Mouse (Mus musculus): ENCODE measurements at regions not wholly inside any gene's neighbourhood (a gene's known extent, or its start where the extent isn't known, plus 50 kb on each side); places are given as distances from the start of the nearest gene placed in this dataset.
A peak's percentile ranks its signal among the peaks of the same experiment; 100 is the strongest.

DNA sequence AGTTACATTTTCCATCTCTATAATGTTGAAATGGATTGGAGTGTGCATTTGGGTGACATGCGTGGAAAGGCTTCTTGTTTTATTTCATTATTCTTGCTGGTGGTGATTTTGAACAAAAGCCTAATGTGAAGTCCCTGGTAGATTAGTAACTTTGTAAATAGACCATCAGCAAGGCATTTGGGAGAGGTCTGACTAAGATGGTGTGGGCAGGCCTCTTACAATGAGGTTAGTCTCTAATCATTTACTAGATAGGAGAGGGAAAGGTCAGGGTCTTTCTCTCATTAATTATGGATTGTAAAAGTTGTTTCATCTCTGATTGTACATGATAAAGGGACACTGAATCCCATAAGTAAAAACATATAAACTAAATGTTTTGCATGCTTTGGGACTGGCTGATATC is 306.0 kb upstream of the Robo2 start:
- WGBS, result 94% methylated on average over 1 of the region's 1 CpGs
- DNase-seq (ENCODE audit: low spot score) (no peak), ATAC-seq (ENCODE audit: insufficient read depth, low read depth) (no peak)
- Histone ChIP-seq H3K36me3 (replicated peaks; ENCODE audit: control insufficient read depth, insufficient read depth, low read length) (no peaks in the 10 kb centered on the region), H3K4me2 (ENCODE audit: low read depth, low read length) (no peak overlapping the region), H3K27ac (ENCODE audit: low read depth) (no peak overlapping the region), H3K4me1 (ENCODE audit: control insufficient read depth, insufficient read depth) (peaks cover 3% of the 10 kb centered on the region; the same call in 1 of the 2 replicates), H3K9me3 (replicated peaks; ENCODE audit: control insufficient read depth, low read length) (no peaks in the 10 kb centered on the region), H3K4me3 (ENCODE audit: low read depth, low read length) (no peak overlapping the region), H3K9ac (replicated peaks; ENCODE audit: low read depth, low read length) (no peak overlapping the region), H3K27me3 (ENCODE audit: control insufficient read depth, insufficient read depth, low read length) (no peaks in the 10 kb centered on the region)
- no peak for TF ChIP-seq EP300 (IDR thresholded peaks at IDR 0.05; ENCODE audit: low read depth)
- TF ChIP-seq CTCF (IDR thresholded peaks at IDR 0.05; ENCODE audit: low read depth), result no peak

DNA sequence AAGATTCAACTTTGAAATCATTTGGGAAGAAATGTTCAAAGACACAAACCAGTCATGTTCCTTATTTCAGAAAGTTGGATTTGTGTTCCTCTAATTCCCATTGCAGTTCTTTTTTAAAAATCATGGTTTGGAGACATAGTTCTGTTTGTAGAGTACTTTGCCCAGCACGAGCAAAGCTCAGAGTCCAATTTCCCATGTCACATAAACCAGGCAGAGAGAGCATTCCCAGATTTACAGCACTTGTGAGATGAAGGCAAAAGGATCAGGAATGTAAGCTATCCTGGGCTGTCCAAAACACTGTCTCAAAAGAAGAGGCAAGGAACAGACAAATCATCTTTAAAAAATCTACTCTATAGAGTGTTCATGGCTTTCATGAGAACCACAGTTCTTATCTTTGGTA is 303.3 kb upstream of the Robo2 start:
- Histone ChIP-seq H3K4me2 (ENCODE audit: low read depth, low read length) (no peak overlapping the region), H3K9me3 (replicated peaks; ENCODE audit: control insufficient read depth, low read length) (no peaks in the 10 kb centered on the region), H3K4me3 (ENCODE audit: low read depth, low read length) (no peak overlapping the region), H3K27ac (ENCODE audit: low read depth) (no peak overlapping the region), H3K4me1 (ENCODE audit: control insufficient read depth, insufficient read depth) (peaks cover 3% of the 10 kb centered on the region; the same call in 1 of the 2 replicates), H3K36me3 (replicated peaks; ENCODE audit: control insufficient read depth, insufficient read depth, low read length) (no peaks in the 10 kb centered on the region), H3K27me3 (ENCODE audit: control insufficient read depth, insufficient read depth, low read length) (no peaks in the 10 kb centered on the region), H3K9ac (replicated peaks; ENCODE audit: low read depth, low read length) (no peak overlapping the region)
- WGBS, result 51% methylated on average over 1 of the region's 1 CpGs
- DNase-seq (ENCODE audit: low spot score) (no peak), ATAC-seq (ENCODE audit: insufficient read depth, low read depth) (no peak)
- TF ChIP-seq CTCF (IDR thresholded peaks at IDR 0.05; ENCODE audit: low read depth) (no peak), EP300 (IDR thresholded peaks at IDR 0.05; ENCODE audit: low read depth) (no peak)

DNA sequence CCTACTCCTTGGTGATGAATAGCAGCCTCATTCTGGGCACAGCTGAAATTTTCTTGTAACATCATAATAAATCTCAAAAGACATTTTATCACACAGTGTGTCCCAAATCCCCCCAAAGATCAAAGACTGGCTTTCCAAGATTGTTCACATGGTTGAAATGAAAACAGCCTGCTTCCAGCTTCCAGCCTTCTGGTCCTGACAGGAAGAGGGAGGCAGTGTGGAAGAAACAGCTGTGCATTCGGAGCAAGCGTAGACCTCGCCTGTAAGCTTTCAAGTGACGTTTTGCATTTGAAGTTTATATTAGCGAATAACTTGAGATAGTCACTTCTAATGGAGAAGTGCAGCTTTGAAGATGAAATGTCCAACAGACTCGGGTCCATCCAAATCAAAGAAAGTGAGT is 300.9 kb upstream of the Robo2 start:
- no peak overlapping the region for H3K4me3 ChIP-seq (ENCODE audit: low read depth, low read length)
- 59% methylated on average over 6 of the region's 6 CpGs for WGBS
- DNase-seq (ENCODE audit: low spot score) (no peak), ATAC-seq (ENCODE audit: insufficient read depth, low read depth) (no peak)
- no peak overlapping the region for H3K9ac ChIP-seq (replicated peaks; ENCODE audit: low read depth, low read length)
- no peaks in the 10 kb centered on the region for H3K9me3 ChIP-seq (replicated peaks; ENCODE audit: control insufficient read depth, low read length)
- no peak overlapping the region for H3K27ac ChIP-seq (ENCODE audit: low read depth)
- no peaks in the 10 kb centered on the region for H3K36me3 ChIP-seq (replicated peaks; ENCODE audit: control insufficient read depth, insufficient read depth, low read length)
- no peak overlapping the region for H3K4me2 ChIP-seq (ENCODE audit: low read depth, low read length)
- peaks cover 3% of the 10 kb centered on the region; the same call in 1 of the 2 replicates for H3K4me1 ChIP-seq (ENCODE audit: control insufficient read depth, insufficient read depth)
- no peak for TF ChIP-seq CTCF (IDR thresholded peaks at IDR 0.05; ENCODE audit: low read depth)
- TF ChIP-seq EP300 (IDR thresholded peaks at IDR 0.05; ENCODE audit: low read depth), result no peak
- H3K27me3 ChIP-seq (ENCODE audit: control insufficient read depth, insufficient read depth, low read length), result no peaks in the 10 kb centered on the region

DNA sequence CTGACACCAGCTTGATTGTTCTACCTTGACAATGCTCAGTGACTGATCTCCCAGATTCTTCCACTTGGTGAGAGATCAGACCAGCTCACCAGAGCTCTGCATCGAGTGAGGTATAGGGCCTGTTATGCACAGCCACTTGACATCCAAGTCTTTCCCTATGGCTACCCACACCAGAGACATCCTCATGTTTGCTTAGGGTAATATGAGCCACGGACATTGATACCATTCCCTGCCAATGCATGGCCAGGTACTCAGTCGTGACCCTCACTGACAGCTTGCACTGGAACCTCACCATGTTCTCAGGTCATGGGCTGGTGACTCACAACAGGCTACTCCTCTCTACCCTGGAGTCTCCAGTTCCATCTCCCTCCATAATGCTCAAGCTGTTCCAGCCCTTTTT is 290.4 kb upstream of the Robo2 start:
- Histone ChIP-seq H3K27ac (ENCODE audit: low read depth) (no peak overlapping the region), H3K4me1 (ENCODE audit: control insufficient read depth, insufficient read depth) (no peaks in the 10 kb centered on the region), H3K4me3 (ENCODE audit: low read depth, low read length) (no peak overlapping the region), H3K27me3 (ENCODE audit: control insufficient read depth, insufficient read depth, low read length) (no peaks in the 10 kb centered on the region), H3K9ac (replicated peaks; ENCODE audit: low read depth, low read length) (no peak overlapping the region), H3K4me2 (ENCODE audit: low read depth, low read length) (no peak overlapping the region), H3K36me3 (replicated peaks; ENCODE audit: control insufficient read depth, insufficient read depth, low read length) (no peaks in the 10 kb centered on the region), H3K9me3 (replicated peaks; ENCODE audit: control insufficient read depth, low read length) (no peaks in the 10 kb centered on the region)
- DNase-seq (ENCODE audit: low spot score) (no peak), ATAC-seq (ENCODE audit: insufficient read depth, low read depth) (no peak)
- WGBS, result 83% methylated on average over 3 of the region's 3 CpGs
- no peak for TF ChIP-seq EP300 (IDR thresholded peaks at IDR 0.05; ENCODE audit: low read depth)

DNA sequence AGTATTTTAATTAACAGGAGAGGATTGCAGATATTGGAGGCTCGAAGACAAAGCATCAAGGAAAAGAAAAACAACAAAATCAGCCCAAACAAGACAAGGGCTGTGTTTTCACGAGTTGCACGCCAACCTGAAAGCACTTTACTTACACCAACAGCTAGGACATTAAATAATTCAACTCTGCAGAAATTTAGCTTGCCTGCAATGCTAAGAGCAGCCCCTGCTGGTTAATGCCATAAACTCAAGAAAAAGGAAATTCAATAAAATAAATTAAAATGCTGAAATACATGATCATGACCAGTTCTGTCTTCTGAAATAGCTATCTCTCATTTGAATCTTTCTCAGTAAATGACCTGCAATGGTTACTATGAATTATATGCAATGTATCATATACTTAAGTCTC is 271.7 kb upstream of the Robo2 start:
- no peak for ATAC-seq (ENCODE audit: insufficient read depth, low read depth)
- 23% methylated on average over 3 of the region's 3 CpGs for WGBS
- no peaks in the 10 kb centered on the region for H3K9me3 ChIP-seq (replicated peaks; ENCODE audit: control insufficient read depth, low read length)

DNA sequence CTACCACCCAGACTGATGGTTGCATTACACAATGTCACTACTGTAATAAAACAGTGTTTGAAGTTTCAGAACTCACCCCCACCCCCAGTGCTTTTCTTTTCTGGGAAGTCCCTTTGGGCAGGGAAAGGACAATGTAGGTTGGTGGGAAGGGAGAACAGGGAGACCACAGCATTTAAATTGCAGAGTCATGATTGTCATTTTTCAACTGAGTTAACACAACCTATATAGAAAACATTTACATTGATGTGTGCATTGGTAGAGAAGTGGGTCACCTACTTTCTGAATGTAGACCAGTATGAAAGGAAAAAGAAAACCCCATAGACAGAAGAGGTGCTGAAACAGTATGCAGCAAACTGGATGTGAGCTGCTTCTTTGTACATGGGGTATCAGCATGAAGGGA is 264.0 kb upstream of the Robo2 start:
- Histone ChIP-seq H3K27ac (ENCODE audit: low read depth) (no peak overlapping the region), H3K27me3 (ENCODE audit: control insufficient read depth, insufficient read depth, low read length) (no peaks in the 10 kb centered on the region), H3K4me2 (ENCODE audit: low read depth, low read length) (no peak overlapping the region), H3K9ac (replicated peaks; ENCODE audit: low read depth, low read length) (no peak overlapping the region), H3K4me3 (ENCODE audit: low read depth, low read length) (no peak overlapping the region), H3K36me3 (replicated peaks; ENCODE audit: control insufficient read depth, insufficient read depth, low read length) (no peaks in the 10 kb centered on the region), H3K4me1 (ENCODE audit: control insufficient read depth, insufficient read depth) (no peaks in the 10 kb centered on the region), H3K9me3 (replicated peaks; ENCODE audit: control insufficient read depth, low read length) (no peaks in the 10 kb centered on the region)
- DNase-seq (ENCODE audit: low spot score) (no peak), ATAC-seq (ENCODE audit: insufficient read depth, low read depth) (no peak)
- no peak for TF ChIP-seq EP300 (IDR thresholded peaks at IDR 0.05; ENCODE audit: low read depth)
- TF ChIP-seq CTCF (IDR thresholded peaks at IDR 0.05; ENCODE audit: low read depth), result no peak

More for the DNA sequence above, 271.7 kb upstream of the Robo2 start:
- TF ChIP-seq CTCF (IDR thresholded peaks at IDR 0.05; ENCODE audit: low read depth) (peak; percentile 38), EP300 (IDR thresholded peaks at IDR 0.05; ENCODE audit: low read depth) (no peak)
- no peak for DNase-seq (ENCODE audit: low spot score)
- H3K27ac ChIP-seq (ENCODE audit: low read depth), result no peak overlapping the region
- H3K4me2 ChIP-seq (ENCODE audit: low read depth, low read length), result no peak overlapping the region
- no peaks in the 10 kb centered on the region for H3K27me3 ChIP-seq (ENCODE audit: control insufficient read depth, insufficient read depth, low read length)
- H3K4me1 ChIP-seq (ENCODE audit: control insufficient read depth, insufficient read depth), result no peaks in the 10 kb centered on the region
- H3K4me3 ChIP-seq (ENCODE audit: low read depth, low read length), result no peak overlapping the region
- H3K9ac ChIP-seq (replicated peaks; ENCODE audit: low read depth, low read length), result no peak overlapping the region
- no peaks in the 10 kb centered on the region for H3K36me3 ChIP-seq (replicated peaks; ENCODE audit: control insufficient read depth, insufficient read depth, low read length)
